Mouse (Mus musculus): Measurements from ENCODE around the gene Auh.

Auh gene

DNA sequence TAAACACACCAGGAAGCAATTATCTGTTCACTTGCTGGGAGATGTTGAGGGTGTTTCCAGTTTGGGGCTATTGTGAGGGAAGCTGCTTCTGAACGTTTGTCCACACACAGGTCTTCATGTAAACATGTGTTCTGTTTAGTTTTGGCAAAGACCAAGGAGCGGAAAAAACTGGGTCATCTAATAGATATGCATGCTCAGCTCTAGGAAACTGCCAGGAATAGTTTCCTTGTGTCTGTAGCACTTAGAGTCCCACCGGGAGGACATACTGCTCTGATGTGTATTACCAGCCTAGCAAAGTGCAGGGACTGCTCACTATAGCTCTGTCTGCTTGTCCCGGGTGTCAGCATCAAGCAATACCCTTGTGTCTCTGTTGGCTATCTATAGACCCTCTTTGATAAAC, 127.0 kb downstream of the Auh start:
- in situ Hi-C loops (cut with MboI, MseI), result no loop called here

DNA sequence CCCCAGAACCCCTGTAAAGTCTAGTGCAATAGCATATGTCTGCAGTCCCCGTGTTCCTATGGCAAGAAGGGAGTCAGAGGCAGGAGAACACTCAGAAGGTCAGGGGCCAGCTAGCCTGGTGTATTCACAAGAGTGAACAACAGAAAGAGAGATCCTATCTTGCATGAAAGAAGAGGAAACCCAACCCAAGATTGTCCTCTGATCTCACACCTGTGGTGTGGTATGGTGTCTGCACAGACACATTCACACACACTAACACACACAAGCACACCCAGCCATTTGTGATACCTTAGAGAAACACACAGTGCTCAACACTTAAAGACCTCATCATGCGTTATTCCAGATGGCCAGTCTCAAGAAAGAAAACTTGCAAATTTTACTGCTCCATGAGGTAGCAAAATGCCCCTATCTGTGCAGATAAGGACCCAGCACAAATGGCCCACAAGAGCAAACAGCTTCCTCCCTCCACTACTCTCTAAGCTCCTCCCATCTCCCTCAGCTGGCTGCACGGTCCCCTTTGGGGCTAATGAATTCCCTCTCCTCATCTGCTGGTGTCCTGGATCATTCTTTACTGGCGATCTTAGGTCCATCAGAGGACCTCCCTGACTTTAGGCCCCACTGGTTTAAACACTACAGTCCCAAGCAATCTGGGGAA, 128.7 kb downstream of the Auh start:
- in situ Hi-C loops (cut with MboI, MseI), result no loop called here

DNA sequence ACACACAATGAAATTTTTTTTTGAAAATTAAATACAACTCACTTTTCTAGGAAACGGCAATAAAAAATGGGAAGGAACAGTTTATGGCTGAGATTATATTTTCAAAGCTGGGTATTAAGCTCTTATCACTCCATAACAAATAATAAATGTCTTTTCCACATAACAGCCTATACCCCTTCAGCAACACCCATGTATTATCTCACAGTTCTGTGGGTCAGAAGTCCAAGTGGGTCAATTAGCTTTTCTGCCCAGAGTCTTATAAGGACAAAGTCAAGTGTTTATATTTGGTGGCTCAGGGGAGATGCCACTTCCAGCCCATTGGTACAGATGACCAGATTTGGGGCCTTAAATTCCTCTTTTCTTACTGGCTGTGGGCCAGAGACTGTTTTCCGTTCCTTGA, 129.4 kb downstream of the Auh start:
- in situ Hi-C loops (cut with MboI, MseI), result no loop called here

DNA sequence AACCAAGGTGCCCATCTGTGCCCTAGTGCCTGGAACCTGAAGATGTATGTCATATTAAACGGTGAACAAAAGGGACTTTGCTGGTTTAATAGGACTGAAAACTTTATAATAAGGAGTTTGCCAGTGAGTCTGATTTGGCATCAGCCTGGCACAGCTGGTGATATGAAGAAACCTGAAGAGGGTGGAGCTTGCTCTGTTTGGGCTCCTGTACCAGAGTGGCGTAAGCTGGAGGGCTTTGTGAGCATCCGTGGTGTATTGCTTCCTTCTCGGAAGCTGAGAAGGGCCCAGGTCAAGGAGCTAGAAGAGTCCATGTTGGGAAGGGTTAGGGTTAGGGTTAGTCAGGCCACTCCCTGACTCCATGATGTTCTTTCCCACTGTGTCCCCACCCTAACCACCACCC, 135.2 kb downstream of the Auh start:
- in situ Hi-C loops (cut with MboI, MseI), result loop anchor here (5.0 kb wide), 1 partner anchor 33 kb away; no protein-coding TSS in a partner anchor

GRCm38 (mm10) chr13:52793434-52793989, 136.0 kb downstream of the Auh start:
- in situ Hi-C loops (cut with MboI, MseI), result loop anchor here (5.0 kb wide), 1 partner anchor 34 kb away; no protein-coding TSS in a partner anchor

DNA sequence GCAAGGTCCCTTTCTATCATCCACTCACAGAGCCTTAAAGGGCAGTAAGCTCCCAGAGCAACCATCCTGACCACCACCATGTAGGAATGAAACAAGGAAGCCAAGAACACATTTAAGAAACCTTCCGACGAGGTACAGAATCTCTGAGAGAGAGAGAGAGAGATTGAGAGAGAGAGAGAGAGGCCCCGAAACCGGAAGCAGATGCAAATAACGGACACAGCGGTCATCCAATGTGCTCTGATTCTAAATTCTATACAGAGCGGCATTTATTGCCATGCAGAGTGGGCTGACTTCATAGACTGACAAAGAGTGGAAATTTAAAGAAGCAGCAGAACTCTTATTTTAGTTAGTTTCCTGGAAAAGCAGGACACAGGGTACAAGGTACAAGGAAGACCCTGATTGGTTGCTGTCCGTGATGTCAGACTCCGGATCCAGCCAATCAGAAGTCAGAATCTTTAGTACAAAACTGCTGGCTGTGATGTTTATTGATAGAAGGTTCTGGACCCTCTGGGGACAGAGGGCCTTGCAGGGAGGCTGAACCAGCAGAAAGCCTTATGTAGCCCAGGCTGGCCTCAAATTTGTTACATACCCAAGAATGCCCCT, 137.1 kb downstream of the Auh start:
- in situ Hi-C loops (cut with MboI, MseI), result loop anchor here (5.0 kb wide), 1 partner anchor 35 kb away; no protein-coding TSS in a partner anchor

DNA sequence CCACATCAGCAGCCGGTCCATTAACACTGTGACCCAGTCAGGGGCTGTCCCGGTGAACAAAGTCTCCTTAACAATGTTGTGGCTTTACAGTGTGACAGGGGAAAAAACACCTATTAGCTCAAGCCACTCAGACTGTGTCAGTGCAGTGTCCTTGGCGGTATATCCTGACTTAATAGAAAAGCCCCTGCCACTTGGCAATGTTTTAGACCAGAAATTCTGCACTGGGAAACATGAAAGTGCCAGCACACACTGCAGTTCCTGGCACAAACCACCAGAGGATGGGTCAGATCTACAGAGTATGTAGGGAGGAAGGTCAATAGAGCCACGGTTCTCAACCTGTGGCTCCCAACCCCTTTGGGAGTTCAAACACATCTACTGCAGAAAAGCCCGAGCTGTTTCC, 138.6 kb downstream of the Auh start:
- in situ Hi-C loops (cut with MboI, MseI), result loop anchor here (5.0 kb wide), 1 partner anchor 36 kb away; no protein-coding TSS in a partner anchor
